Mouse (Mus musculus): ENCODE data around the gene Vmn1r197. TPM values are rescaled to one million over a fixed set of nuclear protein-coding genes. Genes with fewer than 3 reads are reported as not detected.

The Vmn1r197 gene
- polyA plus RNA-seq, 1 experiment from 2014 or later: not detected

Other genes with a start within 250 kb of the Vmn1r197 start
- not detected in 2 replicates for gene Vmn1r188, start 240.1 kb upstream of the Vmn1r197 start, polyA plus RNA-seq (2015; fragmentation: Nextera tagmentation; extraction: Ambion mirVana)
- not detected in 2 replicates for gene Vmn1r189, start 218.8 kb upstream of the Vmn1r197 start, polyA plus RNA-seq (2015; fragmentation: Nextera tagmentation; extraction: Ambion mirVana)
- gene Vmn1r191, start 140.6 kb upstream of the Vmn1r197 start, polyA plus RNA-seq (2015; fragmentation: Nextera tagmentation; extraction: Ambion mirVana): not detected in 2 replicates
- gene Vmn1r192, start 133.4 kb upstream of the Vmn1r197 start, polyA plus RNA-seq (2015; fragmentation: Nextera tagmentation; extraction: Ambion mirVana): not detected in 2 replicates
- not detected in 2 replicates for gene Vmn1r193, start 101.4 kb upstream of the Vmn1r197 start, polyA plus RNA-seq (2015; fragmentation: Nextera tagmentation; extraction: Ambion mirVana)
- gene Vmn1r194, start 80.4 kb upstream of the Vmn1r197 start, polyA plus RNA-seq (2015; fragmentation: Nextera tagmentation; extraction: Ambion mirVana): not detected in 2 replicates
- gene Vmn1r195, start 54.1 kb upstream of the Vmn1r197 start, polyA plus RNA-seq (2015; fragmentation: Nextera tagmentation; extraction: Ambion mirVana): not detected in 2 replicates
- not detected in 2 replicates for gene Vmn1r196, start 34.7 kb upstream of the Vmn1r197 start, polyA plus RNA-seq (2015; fragmentation: Nextera tagmentation; extraction: Ambion mirVana)
- gene Vmn1r198, start 25.8 kb downstream of the Vmn1r197 start, polyA plus RNA-seq (2015; fragmentation: Nextera tagmentation; extraction: Ambion mirVana): not detected in 2 replicates
- gene Vmn1r199, start 55.2 kb downstream of the Vmn1r197 start, polyA plus RNA-seq (2015; fragmentation: Nextera tagmentation; extraction: Ambion mirVana): not detected in 2 replicates
- gene Vmn1r200, start 65.8 kb downstream of the Vmn1r197 start, polyA plus RNA-seq (2015; fragmentation: Nextera tagmentation; extraction: Ambion mirVana): not detected in 2 replicates
- not detected in 2 replicates for gene Vmn1r201, start 147.3 kb downstream of the Vmn1r197 start, polyA plus RNA-seq (2015; fragmentation: Nextera tagmentation; extraction: Ambion mirVana)
- not detected in 2 replicates for gene Vmn1r202, start 180.8 kb downstream of the Vmn1r197 start, polyA plus RNA-seq (2015; fragmentation: Nextera tagmentation; extraction: Ambion mirVana)
- gene Vmn1r203, start 193.5 kb downstream of the Vmn1r197 start, polyA plus RNA-seq (2015; fragmentation: Nextera tagmentation; extraction: Ambion mirVana): not detected in 2 replicates
- not detected in 2 replicates for gene Vmn1r204, start 228.6 kb downstream of the Vmn1r197 start, polyA plus RNA-seq (2015; fragmentation: Nextera tagmentation; extraction: Ambion mirVana)

Measured in lung, embryonic 15.5 days (tissue).